Mouse (Mus musculus) small intestine, adult 2 months (tissue): ENCODE results near the gene Fxyd2.

Source experiments
- CTCF ChIP-seq: fragments of 200-500 bp; IDR thresholded peaks from 2 replicates; pipeline ENCODE4 v1.5.1; 2012; ENCODE audit warnings: low read depth, mild to moderate bottlenecking, control low read depth, inconsistent platforms, low read length, moderate library complexity, mixed read lengths; ENCODE audit not compliant: insufficient replicate concordance, insufficient read length; ENCODE audit errors: extremely low read depth
- POLR2A ChIP-seq: fragments of 200-500 bp; IDR thresholded peaks from 2 replicates; pipeline ENCODE4 v1.6.1; 2012; ENCODE audit warnings: low read depth, mild to moderate bottlenecking, control low read depth, inconsistent platforms, low read length, moderate library complexity

GRCm38 (mm10) chr9:45374988-45375502 lies 24.4 kb upstream of the Fxyd2 start:
- no peak for TF ChIP-seq POLR2A
- TF ChIP-seq CTCF: no peak
